Mouse (Mus musculus) effector memory CD4-positive, alpha-beta T cell, adult 5 months (primary cell): Measurements from ENCODE around the gene Ccdc151. TPM values are rescaled to one million over a fixed set of nuclear protein-coding genes. Genes with fewer than 3 reads are reported as not detected.

Experiments
- polyA plus RNA-seq: library from polyadenylated mRNA; unstranded; fragments of 100-300 nt; shearing (Covaris generic); gene quantifications from one replicate; pipeline ENCODE4 v1.2.1, GENCODE M21; 2017

The Ccdc151 gene
- polyA plus RNA-seq, result not detected

DNA sequence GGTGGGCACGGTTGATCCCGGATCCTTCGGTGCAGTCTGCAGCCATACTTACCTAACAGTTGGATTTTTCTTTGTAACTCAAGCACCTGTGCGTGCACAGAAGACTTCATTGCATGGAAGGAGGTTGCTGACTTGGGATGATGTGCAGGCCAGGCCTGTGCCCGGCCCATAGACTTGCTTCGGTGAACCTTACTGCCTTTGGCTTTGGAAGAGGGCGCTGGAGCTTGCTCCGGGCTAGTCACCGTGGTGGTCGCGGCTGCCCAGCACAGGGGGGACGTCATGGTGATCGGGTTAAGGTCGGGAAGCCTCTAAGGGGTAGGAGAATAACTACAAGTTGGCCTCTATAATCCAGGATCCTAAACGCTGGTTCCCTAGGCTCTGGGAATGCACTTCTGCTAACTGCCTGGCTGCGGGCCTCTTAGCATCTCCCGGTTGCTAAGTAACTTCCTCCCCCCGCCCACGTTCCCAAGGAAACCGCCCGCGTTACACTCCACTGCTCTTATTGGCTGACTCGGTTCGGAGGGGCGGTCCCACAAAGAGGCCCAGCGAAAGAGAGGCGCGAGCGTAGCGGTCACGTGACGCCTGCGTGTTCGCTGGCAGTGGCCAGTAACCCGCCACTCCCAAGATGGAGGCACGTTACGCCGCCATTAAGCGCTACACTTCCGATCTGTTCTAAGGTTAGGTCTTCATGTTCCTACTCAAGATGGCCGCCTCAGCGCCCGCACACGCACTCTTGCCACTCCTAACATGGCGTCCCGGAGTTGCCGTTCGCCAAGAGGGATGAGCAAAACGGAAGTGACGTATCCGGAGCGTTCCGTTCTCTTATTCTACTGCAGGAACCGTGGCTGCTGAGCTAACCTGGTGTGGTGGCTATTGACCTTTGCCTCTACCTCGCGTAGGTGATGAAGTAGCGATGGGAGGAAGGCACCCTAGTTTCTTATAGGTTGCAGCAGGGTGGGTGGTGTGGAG lies at the start of gene Ccdc151, which contains the start of gene Prkcsh:
Gene Ccdc151, minus strand, starts transcription at position 441 of the 969 bp plus-strand sequence.
Gene Prkcsh, plus strand, starts transcription at position 613 of the 969 bp plus-strand sequence.

DNA sequence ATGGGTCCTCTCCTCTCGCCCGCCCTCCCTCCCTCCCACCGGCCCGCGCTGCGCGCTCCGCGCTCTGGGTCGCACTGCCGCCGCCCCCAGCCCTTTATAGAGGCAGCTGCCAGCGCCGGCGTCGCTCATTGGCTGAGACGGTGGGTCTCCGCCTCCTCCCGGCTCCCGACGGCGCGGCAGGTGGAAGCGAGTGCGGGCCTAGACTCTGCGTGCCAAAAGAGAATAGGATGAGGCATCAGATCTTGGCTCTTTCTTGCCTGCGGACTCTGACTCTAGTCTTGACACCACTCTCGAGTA lies 49.5 kb upstream of the Ccdc151 start, which contains the start of gene Elavl3:
Gene Elavl3, minus strand, starts transcription at position 66 of the 297 bp plus-strand sequence.

DNA sequence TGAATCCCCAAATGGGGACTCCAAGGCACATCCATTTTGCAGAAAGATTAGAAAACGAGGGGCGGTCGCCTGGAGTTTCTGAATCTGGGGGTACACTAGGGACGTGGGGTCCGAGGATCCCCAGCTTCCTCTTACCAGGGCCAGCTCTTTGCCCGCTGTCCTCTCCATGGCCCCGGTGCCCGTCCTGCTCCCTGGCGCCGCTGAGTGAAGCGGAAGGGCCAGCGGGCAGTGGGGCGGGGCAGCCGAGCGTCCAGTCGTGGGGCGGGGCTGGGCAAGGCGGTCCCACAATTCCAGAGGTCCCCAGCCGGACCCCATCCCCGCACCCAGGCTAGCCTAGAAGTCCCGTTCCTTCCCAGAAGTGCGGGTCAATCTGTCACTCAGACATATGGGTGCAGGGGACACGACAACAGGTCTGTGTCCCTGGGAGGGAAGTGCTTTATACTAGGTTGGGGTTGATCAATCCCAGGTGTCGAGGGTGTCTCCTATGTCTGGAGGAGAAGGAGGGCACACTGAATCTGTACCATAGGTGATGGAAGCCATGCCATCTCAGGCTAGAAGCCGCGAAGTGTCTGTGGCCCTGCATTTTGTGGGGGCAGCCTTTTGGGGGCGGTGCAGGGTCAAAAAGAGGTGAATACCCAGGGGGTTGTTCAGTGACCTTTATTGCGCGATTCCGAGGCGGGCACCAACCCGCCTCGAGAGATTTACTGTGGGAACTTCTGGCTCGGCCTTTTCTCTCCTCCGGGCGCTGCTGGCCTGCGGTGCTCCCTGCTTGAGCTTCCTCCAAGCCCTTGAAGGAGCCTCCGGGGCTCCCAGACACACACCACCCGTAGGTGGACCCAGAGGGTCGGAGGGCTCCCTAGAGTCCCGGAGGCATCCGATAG lies 13.0 kb downstream of the Ccdc151 start, which contains the start of gene Rgl3:
Gene Rgl3, minus strand, starts transcription at position 217 of the 881 bp plus-strand sequence.

DNA sequence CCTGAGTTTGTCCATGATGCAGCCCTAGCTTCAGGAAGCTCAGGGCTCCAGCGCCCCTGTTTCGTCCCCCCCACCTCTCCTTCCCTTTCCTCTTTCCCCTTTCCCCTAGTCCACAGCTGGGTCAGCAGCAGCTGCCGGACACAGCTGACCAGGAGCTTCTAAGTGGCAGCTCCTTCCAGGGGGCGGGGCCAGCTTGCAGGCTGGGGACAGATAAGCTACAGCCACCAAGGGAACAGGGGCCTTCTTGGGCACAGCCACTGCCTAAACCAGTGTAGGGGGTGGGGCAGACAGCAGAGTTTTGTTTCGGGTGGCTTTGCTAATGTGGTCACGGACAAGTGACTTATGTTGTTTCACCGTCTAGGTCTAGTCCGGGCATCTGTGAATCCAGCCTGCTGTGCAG lies 39.0 kb downstream of the Ccdc151 start, which contains the start of gene Epor:
Gene Epor, minus strand, starts transcription at position 90 of the 400 bp plus-strand sequence.

DNA sequence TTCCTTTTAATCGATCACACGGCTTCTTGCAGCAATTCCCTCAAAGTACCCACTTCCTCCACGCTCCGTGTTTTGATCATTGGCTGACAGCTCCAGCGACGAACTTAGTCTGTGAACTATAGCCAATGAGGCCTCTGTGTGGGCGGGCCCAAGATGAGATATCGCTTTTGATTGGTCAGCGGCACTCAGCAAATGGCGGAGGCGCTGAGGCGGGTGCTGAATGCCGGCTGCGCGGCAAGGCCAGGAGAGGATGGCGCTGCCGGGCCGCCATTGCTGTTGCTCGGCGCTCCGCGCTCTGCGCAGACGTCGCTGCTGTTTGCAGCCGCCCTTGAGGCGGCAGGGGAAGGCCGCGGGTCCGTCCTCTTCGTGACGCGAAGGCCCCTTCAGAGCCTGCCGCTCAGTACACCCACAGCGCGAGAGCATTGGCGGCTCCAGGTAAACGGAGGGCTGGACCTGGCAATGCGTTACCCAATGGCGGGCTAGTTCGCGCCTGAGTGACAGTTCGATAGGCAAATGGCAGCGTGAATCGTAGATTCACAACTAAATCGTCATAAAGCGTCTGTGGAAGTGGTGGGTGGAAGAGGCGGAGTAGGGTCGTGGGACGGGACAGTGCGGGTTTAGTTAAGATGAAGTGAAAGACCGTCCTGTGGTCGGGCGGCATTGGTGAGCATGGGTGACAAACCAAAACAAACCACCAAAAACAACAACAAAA lies 46.7 kb downstream of the Ccdc151 start, which contains the start of gene Swsap1:
Gene Swsap1, plus strand, starts transcription at position 186 of the 712 bp plus-strand sequence.

Other genes starting within 250 kb of the Ccdc151 start
- gene Spc24, start 242.3 kb downstream of the Ccdc151 start, polyA plus RNA-seq, result 1.4 TPM
- gene Kank2, start 203.9 kb downstream of the Ccdc151 start, polyA plus RNA-seq, result not detected
- gene Angptl8, start 167.1 kb downstream of the Ccdc151 start, polyA plus RNA-seq, result not detected
- gene Dock6, start 150.0 kb downstream of the Ccdc151 start, polyA plus RNA-seq, result 9.7 TPM
- 8.0 TPM for gene Rab3d, start 84.4 kb downstream of the Ccdc151 start, polyA plus RNA-seq
- gene Ccdc159, start 75.2 kb downstream of the Ccdc151 start, polyA plus RNA-seq, result not detected
- 0.90 TPM for gene Tmem205, start 75.1 kb downstream of the Ccdc151 start, polyA plus RNA-seq
- 1.9 TPM for gene Plppr2, start 65.6 kb downstream of the Ccdc151 start, polyA plus RNA-seq
- 4.7 TPM for gene Swsap1, start 46.9 kb downstream of the Ccdc151 start, polyA plus RNA-seq
- gene Epor, start 39.1 kb downstream of the Ccdc151 start, polyA plus RNA-seq, result not detected
- not detected for gene Rgl3, start 13.2 kb downstream of the Ccdc151 start, polyA plus RNA-seq
- 60.3 TPM for gene Prkcsh, start 172 bp upstream of the Ccdc151 start, polyA plus RNA-seq
- gene Elavl3, start 49.4 kb upstream of the Ccdc151 start, polyA plus RNA-seq, result 0.12 TPM
- gene Gm49318, start 68.6 kb upstream of the Ccdc151 start, polyA plus RNA-seq, result not detected
- gene Zfp653, start 68.7 kb upstream of the Ccdc151 start, polyA plus RNA-seq, result 24.9 TPM
- 26.0 TPM for gene Ecsit, start 82.8 kb upstream of the Ccdc151 start, polyA plus RNA-seq
- gene Cnn1, start 96.6 kb upstream of the Ccdc151 start, polyA plus RNA-seq, result not detected
- gene Elof1, start 114.5 kb upstream of the Ccdc151 start, polyA plus RNA-seq, result 26.1 TPM
- gene Acp5, start 133.1 kb upstream of the Ccdc151 start, polyA plus RNA-seq, result 159 TPM
- gene Pigyl, start 154.2 kb upstream of the Ccdc151 start, polyA plus RNA-seq, result 10.1 TPM
- gene Zfp872, start 185.5 kb upstream of the Ccdc151 start, polyA plus RNA-seq, result not detected
- 50.9 TPM for gene Zfp809, start 223.1 kb upstream of the Ccdc151 start, polyA plus RNA-seq